Mouse (Mus musculus): ENCODE measurements around the gene Slco4a1. TPM values are rescaled to one million over a fixed set of nuclear protein-coding genes. Genes with fewer than 3 reads are reported as not detected.

Gene Slco4a1
- 1.5 and 1.9 TPM in 2 replicates for polyA plus RNA-seq (2014; fragmentation: Nextera tagmentation; extraction: Ambion mirVana)

GRCm38 (mm10) chr2:180455723-180456698 lies at the start of gene Slco4a1:
Gene Slco4a1, plus strand, starts transcription at chr2:180456245.
- Histone ChIP-seq H3K4me3 (ENCODE audit: low read depth, low read length) (peak within 1 kb of the TSS; percentile 39), H3K9me3 (ENCODE audit: control insufficient read depth, low read length) (no peaks in the 10 kb centered on the region), H3K36me3 (ENCODE audit: control insufficient read depth, insufficient read depth, low read length) (no peaks in the 10 kb centered on the region), H3K4me1 (ENCODE audit: control insufficient read depth, insufficient read depth, low read length) (peaks cover 7% of the 10 kb centered on the region; the same call in 1 of the 2 replicates), H3K4me2 (ENCODE audit: low read depth, severe bottlenecking) (peak within 1 kb of the TSS; percentile 97), H3K9ac (ENCODE audit: low read length) (peak within 1 kb of the TSS; percentile 30; the same call in 1 of the 2 replicates), H3K27ac (replicated peaks; ENCODE audit: low read depth, low read length) (no peak within 1 kb of the TSS), H3K27me3 (ENCODE audit: control insufficient read depth, insufficient read depth, low read length) (peaks cover 29% of the 10 kb centered on the region)
- 1% methylated on average over 64 of the region's 65 CpGs for WGBS
- ATAC-seq (ENCODE audit: insufficient number of reproducible peaks, low FRiP score, low TSS enrichment, low read depth) (peak; percentile 93), DNase-seq (ENCODE audit: low spot score) (peak; percentile 92)

- Histone ChIP-seq H3K4me2 (ENCODE audit: low read depth, severe bottlenecking) (no peak overlapping the region), H3K4me3 (ENCODE audit: low read depth, low read length) (no peak overlapping the region), H3K27ac (replicated peaks; ENCODE audit: low read depth, low read length) (no peak overlapping the region), H3K9ac (ENCODE audit: low read length) (no peak overlapping the region), H3K4me1 (ENCODE audit: control insufficient read depth, insufficient read depth, low read length) (no peaks in the 10 kb centered on the region), H3K9me3 (ENCODE audit: control insufficient read depth, low read length) (no peaks in the 10 kb centered on the region), H3K27me3 (ENCODE audit: control insufficient read depth, insufficient read depth, low read length) (no peaks in the 10 kb centered on the region), H3K36me3 (ENCODE audit: control insufficient read depth, insufficient read depth, low read length) (no peaks in the 10 kb centered on the region)
- ATAC-seq (ENCODE audit: insufficient number of reproducible peaks, low FRiP score, low TSS enrichment, low read depth) (no peak), DNase-seq (ENCODE audit: low spot score) (no peak)
- 23% methylated on average over 2 of the region's 2 CpGs for WGBS
Measured at GRCm38 (mm10) chr2:180408410-180408809, 47.6 kb upstream of the Slco4a1 start.

GRCm38 (mm10) chr2:180410432-180410831 lies 45.6 kb upstream of the Slco4a1 start:
- H3K27ac ChIP-seq (replicated peaks; ENCODE audit: low read depth, low read length): no peak overlapping the region
- no peak overlapping the region for H3K4me2 ChIP-seq (ENCODE audit: low read depth, severe bottlenecking)
- 73% methylated on average over 8 of the region's 8 CpGs for WGBS
- no peaks in the 10 kb centered on the region for H3K9me3 ChIP-seq (ENCODE audit: control insufficient read depth, low read length)
- no peaks in the 10 kb centered on the region for H3K27me3 ChIP-seq (ENCODE audit: control insufficient read depth, insufficient read depth, low read length)
- H3K4me1 ChIP-seq (ENCODE audit: control insufficient read depth, insufficient read depth, low read length): no peaks in the 10 kb centered on the region
- H3K4me3 ChIP-seq (ENCODE audit: low read depth, low read length): no peak overlapping the region
- no peaks in the 10 kb centered on the region for H3K36me3 ChIP-seq (ENCODE audit: control insufficient read depth, insufficient read depth, low read length)
- ATAC-seq (ENCODE audit: insufficient number of reproducible peaks, low FRiP score, low TSS enrichment, low read depth) (no peak), DNase-seq (ENCODE audit: low spot score) (no peak)
- H3K9ac ChIP-seq (ENCODE audit: low read length): no peak overlapping the region

- H3K27ac ChIP-seq (replicated peaks; ENCODE audit: low read depth, low read length): no peak overlapping the region
- DNase-seq (ENCODE audit: low spot score): peak; percentile 78
- no peaks in the 10 kb centered on the region for H3K9me3 ChIP-seq (ENCODE audit: control insufficient read depth, low read length)
- no peak overlapping the region for H3K4me2 ChIP-seq (ENCODE audit: low read depth, severe bottlenecking)
- H3K4me1 ChIP-seq (ENCODE audit: control insufficient read depth, insufficient read depth, low read length): no peaks in the 10 kb centered on the region
- H3K27me3 ChIP-seq (ENCODE audit: control insufficient read depth, insufficient read depth, low read length): no peaks in the 10 kb centered on the region
- 16% methylated on average over 8 of the region's 8 CpGs for WGBS
- no peak overlapping the region for H3K4me3 ChIP-seq (ENCODE audit: low read depth, low read length)
- H3K9ac ChIP-seq (ENCODE audit: low read length): no peak overlapping the region
- no peak for ATAC-seq (ENCODE audit: insufficient number of reproducible peaks, low FRiP score, low TSS enrichment, low read depth)
- H3K36me3 ChIP-seq (ENCODE audit: control insufficient read depth, insufficient read depth, low read length): no peaks in the 10 kb centered on the region
Measured at GRCm38 (mm10) chr2:180411013-180411412, 45.0 kb upstream of the Slco4a1 start.

GRCm38 (mm10) chr2:180415627-180416026 lies 40.4 kb upstream of the Slco4a1 start:
- ATAC-seq (ENCODE audit: insufficient number of reproducible peaks, low FRiP score, low TSS enrichment, low read depth): no peak
- H3K4me1 ChIP-seq (ENCODE audit: control insufficient read depth, insufficient read depth, low read length): no peaks in the 10 kb centered on the region

GRCm38 (mm10) chr2:180417731-180418130 lies 38.3 kb upstream of the Slco4a1 start:
- Histone ChIP-seq H3K4me1 (ENCODE audit: control insufficient read depth, insufficient read depth, low read length) (no peaks in the 10 kb centered on the region), H3K27ac (replicated peaks; ENCODE audit: low read depth, low read length) (no peak overlapping the region), H3K36me3 (ENCODE audit: control insufficient read depth, insufficient read depth, low read length) (no peaks in the 10 kb centered on the region), H3K27me3 (ENCODE audit: control insufficient read depth, insufficient read depth, low read length) (no peaks in the 10 kb centered on the region; the same call in 1 of the 2 replicates), H3K4me2 (ENCODE audit: low read depth, severe bottlenecking) (no peak overlapping the region), H3K4me3 (ENCODE audit: low read depth, low read length) (no peak overlapping the region), H3K9me3 (ENCODE audit: control insufficient read depth, low read length) (no peaks in the 10 kb centered on the region), H3K9ac (ENCODE audit: low read length) (no peak overlapping the region)
- ATAC-seq (ENCODE audit: insufficient number of reproducible peaks, low FRiP score, low TSS enrichment, low read depth): no peak
- 11% methylated on average over 9 of the region's 9 CpGs for WGBS
- DNase-seq (ENCODE audit: low spot score): peak; percentile 86

More at GRCm38 (mm10) chr2:180415627-180416026, 40.4 kb upstream of the Slco4a1 start:
- no peak overlapping the region for H3K4me2 ChIP-seq (ENCODE audit: low read depth, severe bottlenecking)
- no peaks in the 10 kb centered on the region; the same call in 1 of the 2 replicates for H3K27me3 ChIP-seq (ENCODE audit: control insufficient read depth, insufficient read depth, low read length)
- no peak overlapping the region for H3K27ac ChIP-seq (replicated peaks; ENCODE audit: low read depth, low read length)
- no peaks in the 10 kb centered on the region for H3K9me3 ChIP-seq (ENCODE audit: control insufficient read depth, low read length)
- no peaks in the 10 kb centered on the region for H3K36me3 ChIP-seq (ENCODE audit: control insufficient read depth, insufficient read depth, low read length)
- 58% methylated on average over 3 of the region's 3 CpGs for WGBS
- no peak for DNase-seq (ENCODE audit: low spot score)
- no peak overlapping the region for H3K9ac ChIP-seq (ENCODE audit: low read length)
- H3K4me3 ChIP-seq (ENCODE audit: low read depth, low read length): no peak overlapping the region

GRCm38 (mm10) chr2:180420641-180421040 lies 35.4 kb upstream of the Slco4a1 start:
- no peak overlapping the region for H3K4me2 ChIP-seq (ENCODE audit: low read depth, severe bottlenecking)
- no peak overlapping the region for H3K4me3 ChIP-seq (ENCODE audit: low read depth, low read length)
- no peak overlapping the region for H3K9ac ChIP-seq (ENCODE audit: low read length)
- H3K36me3 ChIP-seq (ENCODE audit: control insufficient read depth, insufficient read depth, low read length): no peaks in the 10 kb centered on the region
- H3K4me1 ChIP-seq (ENCODE audit: control insufficient read depth, insufficient read depth, low read length): no peaks in the 10 kb centered on the region
- WGBS: 76% methylated on average over 3 of the region's 3 CpGs
- DNase-seq (ENCODE audit: low spot score) (no peak), ATAC-seq (ENCODE audit: insufficient number of reproducible peaks, low FRiP score, low TSS enrichment, low read depth) (no peak)
- H3K9me3 ChIP-seq (ENCODE audit: control insufficient read depth, low read length): no peaks in the 10 kb centered on the region
- H3K27ac ChIP-seq (replicated peaks; ENCODE audit: low read depth, low read length): no peak overlapping the region
- H3K27me3 ChIP-seq (ENCODE audit: control insufficient read depth, insufficient read depth, low read length): no peaks in the 10 kb centered on the region; the same call in 1 of the 2 replicates

- no peak overlapping the region for H3K9ac ChIP-seq (ENCODE audit: low read length)
- H3K27me3 ChIP-seq (ENCODE audit: control insufficient read depth, insufficient read depth, low read length): no peaks in the 10 kb centered on the region
- no peak overlapping the region for H3K27ac ChIP-seq (replicated peaks; ENCODE audit: low read depth, low read length)
- ATAC-seq (ENCODE audit: insufficient number of reproducible peaks, low FRiP score, low TSS enrichment, low read depth) (no peak), DNase-seq (ENCODE audit: low spot score) (no peak)
- no peak overlapping the region for H3K4me2 ChIP-seq (ENCODE audit: low read depth, severe bottlenecking)
- no peaks in the 10 kb centered on the region for H3K4me1 ChIP-seq (ENCODE audit: control insufficient read depth, insufficient read depth, low read length)
- H3K36me3 ChIP-seq (ENCODE audit: control insufficient read depth, insufficient read depth, low read length): no peaks in the 10 kb centered on the region
- 49% methylated on average over 2 of the region's 2 CpGs for WGBS
- no peak overlapping the region for H3K4me3 ChIP-seq (ENCODE audit: low read depth, low read length)
- no peaks in the 10 kb centered on the region for H3K9me3 ChIP-seq (ENCODE audit: control insufficient read depth, low read length)
Measured at GRCm38 (mm10) chr2:180425115-180425514, 30.9 kb upstream of the Slco4a1 start.

All from limb, embryonic 11.5 days (tissue).